Mouse (Mus musculus) T-helper 1 cell (primary cell): ENCODE measurements at regions not wholly inside any gene's neighbourhood (a gene's known extent, or its start where the extent isn't known, plus 50 kb on each side); places are given as distances from the start of the nearest gene placed in this dataset.

Source experiments
- in situ Hi-C: fragments of 300-600 bp; cut with MboI, MseI; formaldehyde crosslinking; loops from one replicate; pipeline ENCODE4 v1.15.1; 2025; ENCODE audit warnings: high pct_unique_total_duplicates

DNA sequence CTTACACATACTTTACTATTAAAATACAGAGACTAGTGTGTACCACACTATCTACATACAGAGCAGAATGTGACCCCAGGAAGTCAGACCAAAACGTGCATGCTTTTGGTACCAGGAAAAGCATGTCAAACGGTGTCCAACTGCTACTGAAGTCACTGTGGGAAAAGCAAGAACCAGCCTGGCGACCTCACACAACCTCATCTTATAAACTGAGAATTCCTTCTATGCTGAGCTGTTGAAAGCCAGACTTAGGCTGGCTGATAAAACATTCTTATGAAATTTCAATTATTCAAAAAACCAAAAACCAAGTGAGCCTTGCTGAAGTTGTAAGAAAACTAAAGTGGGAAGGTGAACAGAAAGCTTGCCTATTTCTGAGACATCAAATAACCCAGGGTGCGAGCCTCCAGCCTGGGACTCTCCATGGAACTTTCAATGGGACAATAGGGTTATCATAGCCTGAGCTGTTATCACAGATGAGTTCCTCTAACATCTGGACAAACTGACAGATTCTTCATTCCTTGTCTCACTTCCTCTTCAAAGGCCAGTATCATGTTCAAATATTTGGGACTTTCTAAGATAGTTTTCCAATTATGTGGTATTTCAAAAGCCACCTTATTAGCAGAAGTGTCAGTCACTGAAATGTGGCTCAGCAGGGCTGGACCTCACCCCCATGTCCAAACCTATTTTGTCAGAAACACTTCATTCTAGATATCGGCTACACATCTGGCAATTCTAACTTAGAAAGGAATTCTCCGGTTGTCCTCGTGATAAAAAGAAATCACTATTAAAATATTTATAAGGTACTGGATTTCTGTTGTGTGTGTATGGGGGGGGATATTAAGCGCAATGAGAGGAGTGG lies 155.7 kb downstream of the Sox4 start:
- in situ Hi-C loops: no loop called here

DNA sequence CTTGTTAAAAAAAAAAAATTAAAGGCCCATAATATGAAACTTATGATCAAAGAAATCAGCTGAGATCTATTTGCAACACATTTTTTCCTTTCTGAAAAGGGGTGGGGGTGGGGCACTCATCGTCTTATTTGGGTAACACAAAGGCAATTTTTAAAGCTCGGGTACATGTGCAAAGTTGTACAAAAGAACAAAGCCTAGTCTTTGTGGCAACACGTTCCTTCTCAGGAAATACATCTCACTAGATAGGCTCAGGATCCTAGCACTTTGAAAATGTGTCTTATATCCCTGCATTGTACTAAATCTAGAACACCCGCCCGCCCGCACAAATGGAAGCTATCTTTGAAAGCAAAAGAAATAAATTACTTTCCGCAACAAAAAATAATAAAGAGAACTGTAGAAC lies 158.2 kb downstream of the Sox4 start:
- in situ Hi-C loops: no loop called here

DNA sequence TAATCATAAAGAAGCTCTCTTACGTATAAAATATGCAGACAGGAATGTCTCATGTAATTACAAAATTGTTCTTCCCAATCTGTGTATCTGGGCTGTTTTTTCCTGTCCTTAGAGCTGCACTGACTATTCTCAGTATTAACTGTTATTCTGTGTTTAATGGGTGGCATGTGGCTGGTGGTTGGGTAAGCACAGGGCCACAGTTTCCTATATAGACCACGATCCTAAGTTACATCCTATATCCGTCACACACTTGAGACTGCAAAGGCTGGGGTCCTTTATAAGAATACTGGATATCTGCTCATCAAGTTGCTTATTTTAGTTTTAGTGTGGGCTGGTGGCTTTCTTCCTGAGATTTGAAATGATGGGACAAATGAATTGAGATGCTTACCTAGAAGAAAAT lies 159.0 kb downstream of the Sox4 start:
- in situ Hi-C loops: no loop called here

DNA sequence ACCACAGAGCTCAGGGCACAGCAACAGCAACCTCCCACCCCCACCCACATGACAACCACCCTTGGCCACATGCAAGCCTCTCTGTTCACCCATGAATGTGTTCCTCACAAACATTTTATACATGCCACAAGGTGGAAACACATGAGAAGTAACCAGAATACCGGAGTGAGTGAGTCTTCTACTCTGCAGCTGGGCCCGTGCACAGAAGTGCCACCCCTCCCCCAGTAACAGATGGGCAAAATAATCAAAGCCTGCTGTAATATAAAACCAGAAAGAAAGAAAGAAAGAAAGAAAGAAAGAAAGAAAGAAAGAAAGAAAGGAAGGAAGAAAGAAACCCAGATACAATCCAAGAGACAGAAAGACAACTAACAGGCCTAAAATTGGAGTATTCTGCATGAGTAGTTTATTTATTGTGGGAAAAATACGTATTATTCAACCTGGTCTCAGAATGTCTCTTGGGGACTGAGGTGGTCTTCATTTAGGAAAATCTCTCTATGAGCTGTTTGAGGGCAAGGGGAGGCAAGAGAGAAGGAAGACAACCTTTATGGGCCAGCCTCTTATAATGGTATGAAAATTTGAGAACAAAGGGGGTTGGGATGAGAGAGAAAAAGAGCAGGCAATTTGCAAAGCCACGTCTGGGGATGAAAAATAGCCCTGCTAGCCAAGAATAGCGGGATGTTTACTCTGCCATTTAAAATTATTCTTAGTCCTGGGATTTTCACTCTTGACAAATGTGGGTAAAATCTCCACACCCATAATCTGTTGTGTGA lies 160.2 kb downstream of the Sox4 start:
- in situ Hi-C loops: no loop called here

DNA sequence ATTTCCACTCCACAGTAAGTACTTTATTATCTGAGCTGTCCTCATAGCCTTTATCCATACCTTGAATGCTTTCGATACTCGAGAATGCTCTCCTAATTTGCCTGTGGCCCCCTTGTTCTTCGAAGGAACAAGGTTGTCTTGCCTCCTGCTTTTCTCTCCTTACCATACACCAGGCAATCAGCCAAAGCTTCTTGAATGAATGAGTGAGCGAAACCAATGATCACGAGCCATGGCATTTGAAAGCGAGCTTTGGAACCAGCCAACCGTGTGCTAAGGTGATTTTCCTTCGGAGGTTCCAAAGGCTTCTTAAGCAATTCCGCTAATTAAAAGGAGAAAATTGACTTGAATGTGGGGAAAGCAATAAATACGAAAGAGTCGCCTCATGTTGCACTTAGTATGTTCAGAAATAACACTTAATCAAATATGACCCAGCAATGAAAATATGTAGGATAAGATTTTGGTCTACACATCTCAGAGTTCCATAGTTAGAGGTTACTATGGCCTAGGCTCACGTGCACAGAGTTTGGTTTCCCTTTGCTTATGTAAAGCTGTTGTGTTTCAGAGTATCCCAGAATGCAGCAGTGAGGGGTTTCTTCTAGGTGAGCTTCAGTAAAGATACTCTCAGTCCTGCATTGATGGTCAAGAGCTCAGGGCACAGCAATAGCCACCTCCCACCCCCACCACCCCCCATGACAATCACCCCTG lies 160.9 kb downstream of the Sox4 start:
- in situ Hi-C loops: no loop called here

DNA sequence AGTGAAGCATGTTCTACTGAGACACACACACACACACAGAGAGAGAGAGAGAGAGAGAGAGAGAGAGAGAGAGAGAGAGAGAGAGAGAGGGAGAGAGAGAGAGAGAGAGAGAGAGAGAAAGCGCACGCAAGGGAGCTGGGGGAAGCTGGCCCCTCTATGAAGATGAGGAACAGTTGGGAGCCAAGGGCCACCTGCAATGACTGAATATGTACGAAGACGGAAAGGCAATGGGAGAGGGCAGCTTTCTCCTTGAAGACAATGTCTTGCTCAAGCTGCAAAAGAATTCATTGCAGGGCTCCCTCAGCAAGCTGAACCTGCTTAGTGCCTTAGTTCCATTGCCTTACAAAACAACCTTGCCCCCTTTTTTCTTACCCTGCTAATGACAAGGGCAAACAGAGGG lies 163.1 kb downstream of the Sox4 start:
- in situ Hi-C loops: no loop called here

DNA sequence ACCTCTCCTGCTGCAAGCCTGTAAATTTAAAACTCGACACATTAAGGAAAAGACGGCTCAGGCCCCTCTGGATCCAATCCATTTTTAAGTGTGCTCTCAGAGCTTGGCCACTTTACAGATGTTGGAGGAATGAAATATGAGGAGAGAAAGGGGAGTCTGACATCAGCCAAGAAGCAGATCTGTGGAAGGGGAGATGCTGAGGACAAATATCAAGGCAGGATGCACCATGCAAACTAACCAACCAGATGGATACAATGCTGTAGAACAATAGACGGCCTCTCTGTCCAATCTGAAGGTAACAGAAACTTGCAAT lies 166.2 kb downstream of the Sox4 start:
- in situ Hi-C loops: loop anchor here (10.0 kb wide), 2 partner anchors 252 to 1302 kb away; no protein-coding TSS in a partner anchor

DNA sequence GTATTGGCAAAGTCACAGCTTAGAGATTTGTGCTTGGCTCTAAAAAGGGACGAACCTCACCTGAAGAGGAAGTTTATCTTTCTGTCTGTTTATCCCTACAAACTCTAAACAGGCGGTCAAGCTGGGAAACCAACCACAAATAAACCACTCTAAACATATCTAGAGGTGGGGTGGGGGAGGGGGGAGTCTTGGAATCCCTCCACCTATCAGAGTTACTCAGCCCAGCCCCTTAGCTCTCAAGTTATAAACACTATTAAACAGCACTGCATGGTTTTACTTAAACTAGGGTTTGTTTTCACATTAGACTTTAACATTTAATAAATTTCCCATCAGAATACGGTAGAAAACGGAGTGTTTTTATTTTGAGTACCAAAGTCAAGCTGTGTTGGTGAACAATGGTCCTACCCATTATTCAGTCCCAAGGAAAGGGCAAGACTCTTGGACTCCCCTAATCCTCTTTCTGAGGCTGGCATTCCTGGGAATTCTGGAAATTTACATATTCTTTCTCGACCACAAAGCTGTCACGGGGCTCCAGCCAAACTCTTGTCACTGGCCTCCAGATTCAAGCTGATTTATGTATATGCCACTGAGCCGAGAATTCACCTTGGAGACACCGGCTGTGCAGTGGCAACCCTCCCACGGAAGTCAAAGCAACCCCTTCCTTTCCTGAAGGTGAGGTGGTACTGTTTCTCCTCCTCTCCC lies 166.7 kb downstream of the Sox4 start:
- in situ Hi-C loops: loop anchor here (10.0 kb wide), 2 partner anchors 252 to 1302 kb away; no protein-coding TSS in a partner anchor

DNA sequence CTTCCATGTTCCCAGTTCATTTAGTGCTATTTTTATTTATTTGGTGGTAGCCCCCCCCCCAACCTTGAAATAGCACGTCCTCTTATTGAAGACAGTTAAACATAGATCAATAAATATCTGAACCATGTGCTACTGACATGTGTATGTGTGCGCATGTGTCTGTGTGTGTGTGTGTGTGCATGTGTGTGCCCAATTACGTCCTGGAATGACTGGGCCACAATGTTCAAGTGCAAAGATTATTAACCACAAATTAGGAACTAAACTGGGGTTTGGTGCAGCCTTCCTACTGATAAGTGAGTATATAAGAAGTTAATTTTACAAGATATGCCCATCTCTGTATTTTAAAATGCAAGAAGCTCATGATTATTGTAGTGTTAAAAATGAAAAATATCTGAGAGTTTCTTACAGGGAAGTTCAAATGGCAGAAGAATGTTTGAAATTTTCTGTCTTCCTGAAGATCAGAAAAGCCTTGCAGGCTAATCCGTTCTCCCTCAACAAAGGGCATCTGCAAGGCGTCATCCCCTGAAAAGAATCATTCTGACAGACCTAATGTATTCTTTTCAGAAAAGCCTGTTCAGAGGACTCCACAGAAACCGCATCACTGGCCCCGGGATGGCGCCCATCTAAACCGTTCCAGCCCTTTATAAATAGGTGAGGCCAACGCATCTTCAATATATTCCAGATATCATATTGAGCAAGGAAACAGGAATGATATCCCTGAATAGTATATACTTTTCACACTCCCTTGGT lies 170.8 kb downstream of the Sox4 start:
- in situ Hi-C loops: loop anchor here (10.0 kb wide), 2 partner anchors 248 to 1298 kb away; no protein-coding TSS in a partner anchor

DNA sequence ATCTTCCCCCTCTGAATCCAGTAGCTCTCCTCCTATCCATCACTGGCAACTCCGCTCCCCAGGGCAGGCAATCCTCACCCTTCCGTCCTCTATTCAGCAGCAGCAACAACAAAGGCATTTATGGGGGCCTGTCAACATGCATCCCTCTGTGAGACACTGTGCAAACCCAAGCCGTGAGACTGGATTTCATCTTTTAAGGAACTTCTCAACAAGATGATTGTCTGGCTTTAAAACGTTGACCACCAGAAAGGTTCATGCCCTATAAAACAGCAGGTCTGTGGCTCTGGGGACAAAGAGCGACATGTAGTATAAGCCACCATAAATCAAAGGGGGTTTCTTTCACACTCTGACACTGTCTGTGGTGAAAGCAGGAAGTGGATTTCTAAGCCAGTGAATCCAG lies 171.4 kb downstream of the Sox4 start:
- in situ Hi-C loops: loop anchor here (10.0 kb wide), 2 partner anchors 247 to 1297 kb away; no protein-coding TSS in a partner anchor

DNA sequence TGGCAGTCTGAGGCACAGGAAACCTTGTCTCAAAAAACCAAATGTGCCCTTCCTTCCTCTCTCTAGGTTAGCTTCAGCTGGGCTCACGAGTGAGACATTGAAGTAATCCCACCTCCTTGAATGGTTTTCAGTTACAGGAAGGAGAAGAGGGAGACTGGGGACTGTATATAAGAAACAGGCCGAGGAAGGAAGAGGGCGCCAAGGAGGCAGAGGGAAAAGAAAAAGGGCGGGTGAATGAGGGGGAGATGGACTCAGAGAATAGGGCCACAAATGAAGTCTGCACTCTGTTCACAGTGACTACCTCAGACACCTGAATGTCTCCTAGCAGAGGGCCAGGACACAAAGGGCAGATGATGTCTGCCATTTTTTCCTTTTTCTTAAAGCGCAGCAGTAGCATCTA lies 171.9 kb downstream of the Sox4 start:
- in situ Hi-C loops: loop anchor here (10.0 kb wide), 2 partner anchors 247 to 1297 kb away; no protein-coding TSS in a partner anchor

DNA sequence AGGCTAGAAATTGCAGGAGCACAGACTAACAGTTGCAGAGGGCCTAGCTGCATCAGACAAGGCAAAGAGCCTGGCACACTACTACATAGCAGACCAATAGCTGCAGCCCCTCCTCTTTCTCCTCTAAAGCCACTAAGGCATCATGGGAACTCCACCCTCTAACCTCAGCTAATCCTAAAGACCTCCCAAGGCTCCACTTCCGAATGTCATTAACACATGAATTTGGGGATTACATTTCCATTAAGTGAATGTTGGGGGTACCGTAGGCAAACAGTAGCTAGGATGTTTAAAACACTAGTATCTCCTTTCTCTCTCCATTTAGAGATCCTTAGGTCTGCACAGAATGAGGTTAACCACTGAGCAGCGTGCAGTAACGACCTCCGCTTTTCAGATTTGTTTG lies 173.1 kb downstream of the Sox4 start:
- in situ Hi-C loops: loop anchor here (10.0 kb wide), 2 partner anchors 246 to 1296 kb away; no protein-coding TSS in a partner anchor

DNA sequence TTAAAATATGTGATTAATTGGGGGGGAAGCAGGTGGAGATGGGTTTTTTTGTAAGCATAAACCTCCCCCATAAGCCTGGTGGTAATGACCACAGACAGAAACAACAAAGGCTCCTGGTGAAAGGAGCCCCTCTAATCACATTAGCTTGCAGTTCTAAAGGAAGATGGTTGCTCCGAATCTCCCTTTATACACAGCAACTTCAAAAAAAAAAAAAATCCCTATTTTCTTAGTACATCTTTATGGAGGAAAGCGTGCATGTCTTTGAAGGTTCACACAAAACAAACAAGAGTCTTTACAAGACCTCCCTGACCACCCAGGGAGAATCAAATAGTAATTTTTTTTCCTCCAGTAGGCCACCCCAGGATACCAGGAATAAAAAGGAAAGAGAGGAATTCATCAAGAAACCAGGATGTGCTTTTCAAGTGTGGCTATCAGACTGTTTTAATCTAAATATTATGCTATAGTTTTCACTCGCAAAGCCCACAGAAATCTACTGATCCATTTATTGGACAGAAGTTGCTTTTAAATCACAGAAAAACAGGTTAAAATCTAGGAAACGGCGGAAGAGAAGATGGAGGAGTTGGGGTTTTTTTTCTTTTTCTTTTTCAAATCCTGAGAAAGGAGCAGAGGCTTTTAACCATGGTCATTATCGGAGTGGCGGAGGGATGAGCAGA lies 178.2 kb downstream of the Sox4 start:
- in situ Hi-C loops: no loop called here

DNA sequence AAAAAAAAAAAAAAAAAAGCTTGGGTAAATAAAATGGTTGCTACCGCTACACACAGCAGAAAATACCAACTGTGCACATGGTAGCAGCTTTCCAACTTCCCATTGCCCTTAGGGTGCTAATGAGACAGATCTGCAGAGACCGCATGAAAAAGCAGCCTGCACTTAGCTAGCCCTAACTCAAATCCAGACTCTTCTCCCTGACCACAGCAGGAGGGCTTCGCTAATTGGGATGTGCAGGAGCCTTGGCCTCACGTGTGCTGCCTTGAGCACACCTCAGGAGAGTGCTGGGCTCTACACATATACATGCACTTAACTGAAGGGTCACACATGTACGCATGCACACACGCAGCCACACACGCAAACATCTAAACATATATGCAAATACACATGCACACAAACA lies 178.9 kb downstream of the Sox4 start:
- in situ Hi-C loops: no loop called here

DNA sequence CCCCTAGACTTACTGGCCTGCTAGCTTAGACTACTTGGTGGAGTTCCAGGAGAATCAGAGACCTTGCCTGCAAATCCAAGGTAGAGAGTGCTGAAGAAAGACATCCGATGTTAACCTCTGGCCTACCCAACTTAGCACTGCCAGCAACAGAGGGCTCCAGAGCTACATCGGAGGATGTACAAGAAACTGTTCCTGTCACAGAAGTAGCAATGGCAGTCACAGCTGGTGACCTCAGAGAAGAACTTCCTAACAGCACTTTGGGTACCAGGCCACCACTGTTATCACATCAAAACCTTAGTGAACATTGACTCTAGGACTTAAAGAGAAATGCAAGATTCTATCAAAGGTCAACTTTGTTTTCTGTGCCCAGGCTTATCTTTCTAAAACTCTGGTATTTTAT lies 180.0 kb downstream of the Sox4 start:
- in situ Hi-C loops: no loop called here

DNA sequence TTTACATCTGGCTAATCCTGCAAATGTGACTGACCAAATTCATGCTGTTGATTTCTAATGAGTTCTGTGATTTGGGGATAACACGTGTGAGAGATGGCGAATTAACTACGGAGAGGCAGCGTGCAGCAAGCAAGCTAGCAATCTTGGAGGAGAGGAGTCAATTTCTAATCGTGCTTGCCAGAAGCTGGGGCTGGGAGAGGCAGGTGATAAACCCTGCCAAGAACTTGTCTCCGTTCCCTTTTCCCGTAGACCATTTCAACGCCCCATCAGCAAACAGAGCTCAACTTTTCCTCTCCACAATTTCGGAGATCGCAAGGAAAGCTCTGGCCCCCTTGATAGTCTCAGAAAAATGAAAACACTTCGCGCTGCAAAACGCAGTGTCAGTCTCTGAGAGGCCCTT lies 183.0 kb downstream of the Sox4 start:
- in situ Hi-C loops: no loop called here

DNA sequence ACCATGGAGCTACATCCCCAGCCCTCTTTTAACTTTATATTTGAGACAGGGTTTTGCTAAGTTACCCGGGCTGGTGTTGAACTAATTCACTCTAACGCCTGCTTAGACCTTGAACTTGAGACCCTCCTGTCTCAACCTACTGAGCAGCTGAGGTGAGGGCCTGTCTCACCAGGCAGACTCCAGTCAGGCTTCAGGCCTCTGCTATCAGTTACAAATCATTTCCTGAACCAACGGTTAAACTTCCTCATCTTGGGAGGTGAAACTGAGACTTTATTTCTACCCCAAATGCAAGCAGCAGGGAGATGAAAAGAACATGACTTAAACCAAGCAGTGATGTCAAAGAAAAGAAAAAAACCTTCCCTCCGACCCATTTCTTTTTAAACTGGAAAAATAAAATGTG lies 183.5 kb downstream of the Sox4 start:
- in situ Hi-C loops: no loop called here

DNA sequence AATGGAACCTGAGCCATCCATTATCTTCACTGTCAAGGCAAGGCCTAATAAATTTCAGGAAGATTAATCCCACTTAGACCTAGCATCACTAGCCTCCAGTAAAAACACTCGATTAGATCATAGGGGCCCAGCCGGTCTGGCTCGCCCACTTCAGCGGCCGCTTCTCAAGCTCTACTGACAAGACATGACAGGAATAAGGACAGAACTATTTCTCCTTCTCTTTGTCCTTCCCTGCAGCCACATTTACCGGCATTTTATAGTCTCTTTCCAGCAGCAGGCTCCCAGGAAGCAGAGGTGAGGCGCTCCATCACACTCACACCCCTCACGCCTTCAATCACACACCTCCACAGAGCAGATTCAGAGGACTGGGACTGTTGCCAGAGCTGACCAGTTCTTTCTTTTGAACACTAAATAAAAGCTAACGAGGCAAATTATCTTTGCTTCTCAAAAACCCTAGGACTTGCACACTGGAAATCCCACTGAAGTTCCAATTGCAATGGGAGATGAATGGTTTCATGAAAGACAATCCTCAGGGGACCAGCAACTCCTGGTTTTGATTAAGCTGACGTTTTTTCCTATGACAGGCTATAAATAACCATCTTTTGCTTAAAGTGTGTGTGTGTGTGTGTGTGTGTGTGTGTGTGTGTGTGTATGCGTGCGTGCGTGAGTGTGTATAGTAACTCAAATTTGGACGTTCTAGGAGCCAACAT lies 184.6 kb downstream of the Sox4 start:
- in situ Hi-C loops: no loop called here

DNA sequence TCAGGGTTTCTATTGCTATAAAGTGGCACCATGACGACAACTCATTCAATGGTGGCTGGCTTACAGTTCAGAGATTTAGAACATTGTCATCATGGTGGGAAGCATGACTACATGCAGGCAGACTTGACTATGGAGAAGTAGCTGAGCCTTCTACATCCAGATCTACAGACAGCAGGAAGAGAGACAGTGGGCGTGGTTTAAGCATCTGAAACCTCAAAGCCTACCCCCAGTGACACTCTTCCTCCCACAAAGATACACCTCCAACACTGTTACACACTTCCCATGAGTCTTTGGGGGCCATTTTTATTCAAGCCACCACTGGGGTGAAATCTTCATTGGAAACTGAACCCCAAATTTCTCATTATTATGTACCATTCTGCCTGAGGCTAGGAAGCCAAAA lies 191.0 kb downstream of the Sox4 start:
- in situ Hi-C loops: no loop called here

DNA sequence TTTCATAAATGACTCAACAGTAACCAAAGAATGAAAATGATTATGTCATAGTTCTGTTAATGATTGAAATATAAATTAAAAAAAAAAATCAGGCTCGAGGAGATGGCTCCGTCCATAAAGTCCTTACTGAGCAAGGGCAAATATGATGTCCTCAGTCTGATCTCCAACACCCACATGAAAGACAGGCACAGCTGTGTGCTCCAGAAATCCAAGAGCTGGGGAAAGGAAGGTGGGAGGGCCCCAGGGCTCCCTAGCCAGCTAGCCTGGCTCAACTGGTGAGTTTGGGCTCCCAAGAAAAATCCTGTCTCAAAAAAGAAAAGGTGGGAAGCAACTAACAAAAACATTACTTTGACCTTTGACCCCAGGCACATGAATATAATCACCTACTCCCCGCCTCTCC lies 194.5 kb downstream of the Sox4 start:
- in situ Hi-C loops: loop anchor here (10.0 kb wide), 1 partner anchor 324 kb away; no protein-coding TSS in a partner anchor
